Mouse (Mus musculus): ENCODE measurements around the gene Rilpl1.

DNA sequence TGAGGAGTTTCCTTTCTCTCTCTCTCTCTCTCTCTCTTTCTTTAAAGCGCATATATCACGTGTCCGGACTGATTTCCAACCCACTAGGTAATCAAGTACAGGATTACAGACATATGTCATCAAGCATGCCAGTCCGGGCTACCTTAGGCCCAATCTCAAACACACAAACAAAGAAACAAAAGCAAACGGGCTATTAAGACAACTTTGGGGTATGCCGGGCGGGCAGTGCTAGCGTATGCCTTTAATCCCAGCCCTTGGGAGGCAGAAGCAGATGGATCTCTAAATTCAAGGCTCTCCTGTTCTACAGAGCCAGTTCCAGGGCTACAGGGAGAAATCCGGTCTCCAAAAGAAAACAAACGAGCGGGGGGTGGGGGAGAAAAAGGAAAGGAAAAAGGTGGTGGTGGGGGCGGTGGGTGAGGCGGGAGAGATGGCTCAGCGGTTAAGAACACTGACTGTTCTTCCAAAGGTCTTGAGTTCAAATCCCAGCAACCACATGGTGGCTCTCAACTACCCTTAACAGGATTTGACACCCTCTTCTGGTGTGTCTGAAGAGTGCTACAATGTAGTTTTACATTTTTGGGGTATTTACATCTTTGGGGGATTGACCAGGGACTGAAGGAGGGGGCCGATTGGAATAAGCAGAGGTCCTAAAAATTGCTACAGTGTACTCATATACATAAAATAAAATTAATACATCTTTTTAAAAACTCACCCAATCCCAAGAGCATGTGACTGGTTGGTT, 47.4 kb downstream of the Rilpl1 start:
- TF ChIP-seq POLR2A (IDR thresholded peaks at IDR 0.05; ENCODE audit: borderline replicate concordance, extremely low read depth, insufficient read depth, insufficient read length, poor library complexity, severe bottlenecking) (no peak), CTCF (IDR thresholded peaks at IDR 0.05; ENCODE audit: borderline replicate concordance, extremely low read depth, insufficient read depth, insufficient read length) (no peak)
